Mouse (Mus musculus) left cerebral cortex, postnatal 36 days (tissue): ENCODE data around the gene Snrpf. TPM values are rescaled to one million over a fixed set of nuclear protein-coding genes. Genes with fewer than 3 reads are reported as not detected.

ENCODE experiments used
- DNase-seq, 2 experiments: peaks; one replicate each; pipeline ENCODE4 v3.0.0; 2021 to 2022; ENCODE audit warnings: low spot score in 2 of 2, mixed read lengths in 1 of 2
- intact Hi-C: fragments of 180-260 bp; cut with DNase I; formaldehyde crosslinking; loops from one replicate; pipeline ENCODE4 v1.15.1; 2025
- total RNA-seq, 2 experiments: library from RNA; stranded (reverse); gene quantifications; 2 replicates each; pipeline ENCODE4 v1.2.3; 2021

The Snrpf gene
- 10 to 100 TPM; 14.9 to 17.3 TPM for total RNA-seq

- peak; percentile 91 to 95 for DNase-seq
- intact Hi-C loops = no loop called here
Measured at GRCm38 (mm10) chr10:93589281-93589848, at the start of gene Snrpf. TSS of gene Snrpf (minus strand) at chr10:93589706.

GRCm38 (mm10) chr10:93635941-93636340, 46.4 kb upstream of the Snrpf start:
- no peak for DNase-seq
- intact Hi-C loops = no loop called here

GRCm38 (mm10) chr10:93633971-93634370, 44.5 kb upstream of the Snrpf start:
- intact Hi-C loops = no loop called here

GRCm38 (mm10) chr10:93633563-93633962, 44.1 kb upstream of the Snrpf start:
- intact Hi-C loops = no loop called here
- DNase-seq = peak in 1 of 2 experiments; percentile 18

More at GRCm38 (mm10) chr10:93633971-93634370, 44.5 kb upstream of the Snrpf start:
- DNase-seq = no peak

- no peak for DNase-seq
- intact Hi-C loops = no loop called here
Measured at GRCm38 (mm10) chr10:93632086-93632485, 42.6 kb upstream of the Snrpf start.

GRCm38 (mm10) chr10:93630310-93630709, 40.8 kb upstream of the Snrpf start:
- no peak for DNase-seq
- intact Hi-C loops = no loop called here

GRCm38 (mm10) chr10:93624151-93624550, 34.6 kb upstream of the Snrpf start:
- no peak for DNase-seq
- intact Hi-C loops = no loop called here

- intact Hi-C loops = no loop called here
Measured at GRCm38 (mm10) chr10:93623725-93624124, 34.2 kb upstream of the Snrpf start.

GRCm38 (mm10) chr10:93620438-93621179, 31.1 kb upstream of the Snrpf start:
- intact Hi-C loops = no loop called here
- DNase-seq = no peak

More at GRCm38 (mm10) chr10:93623725-93624124, 34.2 kb upstream of the Snrpf start:
- no peak for DNase-seq

GRCm38 (mm10) chr10:93614850-93615249, 25.3 kb upstream of the Snrpf start:
- intact Hi-C loops = loop anchor here (5.0 kb wide), 2 partner anchors 147 to 162 kb away; no protein-coding TSS in a partner anchor
- DNase-seq = no peak

- intact Hi-C loops = loop anchor here (2.0 to 5.0 kb wide), 3 partner anchors 151 to 201 kb away; no protein-coding TSS in a partner anchor
- peak in 1 of 2 experiments; percentile 37 for DNase-seq
Measured at GRCm38 (mm10) chr10:93611419-93612007, 22.0 kb upstream of the Snrpf start.

- intact Hi-C loops = loop anchor here (2.0 to 5.0 kb wide), 3 partner anchors 151 to 202 kb away; no protein-coding TSS in a partner anchor
- no peak for DNase-seq
Measured at GRCm38 (mm10) chr10:93610896-93611295, 21.4 kb upstream of the Snrpf start.

- no peak for DNase-seq
- intact Hi-C loops = no loop called here
Measured at GRCm38 (mm10) chr10:93609236-93609635, 19.7 kb upstream of the Snrpf start.

GRCm38 (mm10) chr10:93608051-93608450, 18.5 kb upstream of the Snrpf start:
- intact Hi-C loops = no loop called here

GRCm38 (mm10) chr10:93606326-93606725, 16.8 kb upstream of the Snrpf start:
- intact Hi-C loops = no loop called here
- no peak for DNase-seq

More at GRCm38 (mm10) chr10:93608051-93608450, 18.5 kb upstream of the Snrpf start:
- DNase-seq = no peak

- intact Hi-C loops = no loop called here
- no peak for DNase-seq
Measured at GRCm38 (mm10) chr10:93603256-93603655, 13.8 kb upstream of the Snrpf start.

- DNase-seq = no peak
- intact Hi-C loops = no loop called here
Measured at GRCm38 (mm10) chr10:93602309-93602708, 12.8 kb upstream of the Snrpf start.

- DNase-seq = no peak
- intact Hi-C loops = no loop called here
Measured at GRCm38 (mm10) chr10:93596641-93597040, 7.1 kb upstream of the Snrpf start.

GRCm38 (mm10) chr10:93595831-93596230, 6.3 kb upstream of the Snrpf start:
- intact Hi-C loops = no loop called here
- DNase-seq = no peak

GRCm38 (mm10) chr10:93594022-93594482, 4.5 kb upstream of the Snrpf start:
- DNase-seq = peak; percentile 84 to 86
- intact Hi-C loops = loop anchor here (1.0 kb wide), 1 partner anchor 219 kb away; no protein-coding TSS in a partner anchor
